Mouse (Mus musculus) bone marrow, adult 2 months (tissue): ENCODE measurements around the gene Uhrf1bp1.
A peak's percentile ranks its signal among the peaks of the same experiment; 100 is the strongest.

Experiments used
- CTCF ChIP-seq: fragments of 200-500 bp; IDR thresholded peaks from 2 replicates; pipeline ENCODE4 v1.5.1; 2011; ENCODE audit warnings: low read length, control low read depth; ENCODE audit not compliant: control insufficient read depth, insufficient read depth
- POLR2A ChIP-seq: fragments of 200-500 bp; IDR thresholded peaks from 2 replicates; pipeline ENCODE4 v1.6.1; 2011; ENCODE audit warnings: low read depth, mild to moderate bottlenecking, control low read depth, low read length, borderline replicate concordance; ENCODE audit not compliant: control insufficient read depth

GRCm38 (mm10) chr17:27839469-27840252 lies 16.6 kb upstream of the Uhrf1bp1 start:
- TF ChIP-seq CTCF (no peak; the same call in 1 of the 2 replicates), POLR2A (peak; percentile 85; the same call in 1 of the 2 replicates)
